In genomic region chr7:49778904-49779615, GRCm38 (mm10) we compare ENCODE assay signal across 8 mouse cellular contexts. TPM values are rescaled to one million over a fixed set of nuclear protein-coding genes. Genes with fewer than 3 reads are reported as not detected.
DNase-seq lines count a peak whose midpoint lies in the region; ATAC-seq and TF ChIP-seq lines count a peak whose summit lies in the region.

No protein-coding gene starts in this region.

- 0 out of 2 replicates have a peak, but pooled peaks cover 1% of the 10 kb centered on the region for H3K4me1 ChIP-seq in heart, adult 2 months (ENCODE audit: control insufficient read depth, insufficient read depth, low read length)
- peaks cover 16% of the 10 kb centered on the region for H3K4me1 ChIP-seq in hindbrain, embryonic 14.5 days (replicated peaks; ENCODE audit: control insufficient read depth, insufficient read depth, low read length)
- peaks cover 7 to 10% of the 10 kb centered on the region in 2 experiments for H3K4me1 ChIP-seq in liver, embryonic 14.5 days (replicated peaks; ENCODE audit: control insufficient read depth in 2 of 2, insufficient read depth in 2 of 2, low read length in 1 of 2)
- no peaks in the 10 kb centered on the region; the same call in 1 of the 2 replicates for H3K4me1 ChIP-seq in small intestine, adult 2 months (ENCODE audit: control insufficient read depth, insufficient read depth, insufficient read length, low read length)

- TF ChIP-seq CTCF in heart, adult 2 months (IDR thresholded peaks at IDR 0.05) = no peak
- no peak for TF ChIP-seq CTCF in liver, embryonic 14.5 days (IDR thresholded peaks at IDR 0.05; ENCODE audit: low read depth)
- TF ChIP-seq CTCF in small intestine, adult 2 months (IDR thresholded peaks at IDR 0.05; ENCODE audit: extremely low read depth, insufficient read length, insufficient replicate concordance, low read depth, low read length) = no peak

- no peaks in the 10 kb centered on the region for H3K79me2 ChIP-seq in heart, adult 2 months (replicated peaks; ENCODE audit: control insufficient read depth, insufficient read depth, low read length)

- intact Hi-C loops in heart, adult 2 months (cut with DNase I) = loop anchor here (1.0 kb wide), 1 partner anchor 144 kb away; no protein-coding TSS in a partner anchor

- H3K9me3 ChIP-seq in hindbrain, embryonic 14.5 days (ENCODE audit: control insufficient read depth, low read length) = no peaks in the 10 kb centered on the region
- no peaks in the 10 kb centered on the region for H3K9me3 ChIP-seq in liver, embryonic 14.5 days (ENCODE audit: control insufficient read depth, low read length)

- no peak for DNase-seq in heart, adult 2 months
- DNase-seq in heart, adult 18-20 months = no peak
- peak; percentile 61 for DNase-seq in 416B (ENCODE audit: low read depth)
- peak; percentile 13 for DNase-seq in cerebellum, adult 8-10 months
- DNase-seq in hindbrain, embryonic 14.5 days (ENCODE audit: low spot score) = peak; percentile 30
- DNase-seq in liver, embryonic 14.5 days (ENCODE audit: low read depth in 3 of 3, low spot score in 3 of 3) = no peak
- DNase-seq in gastrocnemius, adult 8-10 months (ENCODE audit: low spot score in 2 of 2) = no peak

- 80% methylated on average over 12 of the region's 12 CpGs for WGBS in heart, adult 2 months
- WGBS in hindbrain, embryonic 14.5 days = 67% methylated on average over 12 of the region's 12 CpGs
- WGBS in liver, embryonic 14.5 days (ENCODE audit: insufficient replicate concordance) = 51% methylated on average over 12 of the region's 12 CpGs
- WGBS in small intestine, adult 2 months = 53% methylated on average over 12 of the region's 12 CpGs

- peak overlapping the region; percentile 69 for H3K4me2 ChIP-seq in hindbrain, embryonic 14.5 days (replicated peaks)
- peak overlapping the region; percentile 77 for H3K4me2 ChIP-seq in liver, embryonic 14.5 days (ENCODE audit: low read depth)

- H3K27me3 ChIP-seq in heart, adult 2 months (ENCODE audit: control insufficient read depth, insufficient read depth, low read length) = no peaks in the 10 kb centered on the region
- no peaks in the 10 kb centered on the region for H3K27me3 ChIP-seq in hindbrain, embryonic 14.5 days (ENCODE audit: control insufficient read depth, insufficient read depth, low read length)
- no peaks in the 10 kb centered on the region for H3K27me3 ChIP-seq in liver, embryonic 14.5 days (ENCODE audit: control insufficient read depth, insufficient read depth, low read length)
- H3K27me3 ChIP-seq in small intestine, adult 2 months (ENCODE audit: control insufficient read depth, insufficient read depth, low read length) = no peaks in the 10 kb centered on the region

- no peaks in the 10 kb centered on the region; the same call in 1 of the 2 replicates for H3K36me3 ChIP-seq in heart, adult 2 months (ENCODE audit: control insufficient read depth, insufficient read depth, low read length)
- H3K36me3 ChIP-seq in hindbrain, embryonic 14.5 days (replicated peaks; ENCODE audit: control insufficient read depth, insufficient read depth) = peaks cover 14% of the 10 kb centered on the region
- H3K36me3 ChIP-seq in liver, embryonic 14.5 days (replicated peaks; ENCODE audit: control insufficient read depth, insufficient read depth, low read depth) = peaks cover 2% of the 10 kb centered on the region; the same call in 1 of the 2 replicates
- H3K36me3 ChIP-seq in small intestine, adult 2 months (ENCODE audit: control insufficient read depth, insufficient read depth, low read length) = peaks cover 12% of the 10 kb centered on the region

- peak overlapping the region; percentile 62 for H3K4me3 ChIP-seq in heart, adult 2 months
- peak overlapping the region; percentile 73 for H3K4me3 ChIP-seq in hindbrain, embryonic 14.5 days (replicated peaks; ENCODE audit: low read length)
- H3K4me3 ChIP-seq in liver, embryonic 14.5 days (ENCODE audit: insufficient read depth in 1 of 2, low read depth in 2 of 2, low read length in 2 of 2) = peak overlapping the region; percentile 61 to 85
- H3K4me3 ChIP-seq in small intestine, adult 2 months (ENCODE audit: low read depth, low read length) = peak overlapping the region; percentile 90

- no peak for TF ChIP-seq EP300 in heart, adult 2 months (IDR thresholded peaks at IDR 0.05; ENCODE audit: insufficient read depth, low read depth, low read length)
- no peak for TF ChIP-seq EP300 in liver, embryonic 14.5 days (IDR thresholded peaks at IDR 0.05; ENCODE audit: low read depth)

- no peak for TF ChIP-seq POLR2A in heart, adult 2 months (IDR thresholded peaks at IDR 0.05; ENCODE audit: insufficient read depth, low read depth, low read length)
- TF ChIP-seq POLR2A in small intestine, adult 2 months (IDR thresholded peaks at IDR 0.05; ENCODE audit: low read depth, low read length) = no peak

- ATAC-seq in hindbrain, embryonic 14.5 days (ENCODE audit: low FRiP score) = peak; percentile 9; the same call in 1 of the 2 replicates
- ATAC-seq in liver, embryonic 14.5 days (ENCODE audit: insufficient read depth) = no peak

- H3K9ac ChIP-seq in heart, adult 2 months (ENCODE audit: low read depth, low read length) = no peak overlapping the region
- peak overlapping the region; percentile 74 for H3K9ac ChIP-seq in hindbrain, embryonic 14.5 days
- H3K9ac ChIP-seq in liver, embryonic 14.5 days (replicated peaks) = peak overlapping the region; percentile 82; the same call in 1 of the 2 replicates

- H3K27ac ChIP-seq in heart, adult 2 months = no peak overlapping the region
- peak overlapping the region; percentile 82 for H3K27ac ChIP-seq in hindbrain, embryonic 14.5 days
- H3K27ac ChIP-seq in liver, embryonic 14.5 days = no peak overlapping the region
- H3K27ac ChIP-seq in small intestine, adult 2 months (ENCODE audit: insufficient read depth, low read depth, low read length) = no peak overlapping the region

RNA-seq across cellular contexts. Expression of gene Prmt3, which starts 0.9 kb away (rescaled TPM):
- total RNA-seq in heart, adult 2 months (2021) = 10 to 100 TPM; 12.5 to 14.3 TPM
- 10.1 and 13.8 TPM in 2 replicates for polyA plus RNA-seq in heart, adult 2 months (2012; rRNA removed)
- 10 to 100 TPM; 15.3 to 16.0 TPM for total RNA-seq in heart, adult 18-20 months (2021)
- polyA plus RNA-seq in hindbrain, embryonic 14.5 days (2014; fragmentation: Nextera tagmentation; extraction: Ambion mirVana) = 51.2 and 57.0 TPM in 2 replicates
- 9.2 and 12.2 TPM in 2 replicates for polyA plus RNA-seq in liver, embryonic 14.5 days (2012; rRNA removed)
- 20.1 and 25.7 TPM in 2 replicates for polyA plus RNA-seq in liver, embryonic 14.5 days (2014; fragmentation: Nextera tagmentation; extraction: Ambion mirVana)
- polyA plus RNA-seq in small intestine, adult 2 months (2012; rRNA removed) = 11.6 and 14.5 TPM in 2 replicates
- 10 to 100 TPM; 12.5 to 17.5 (median 15.2) TPM for total RNA-seq in gastrocnemius, adult 8-10 months (2022)

RNA-seq across cellular contexts. Expression of gene Htatip2, which starts 20.1 kb away (rescaled TPM):
- total RNA-seq in heart, adult 2 months (2021) = 10 to 100 TPM; 13.3 to 16.9 TPM
- polyA plus RNA-seq in heart, adult 2 months (2012; rRNA removed) = 8.2 and 9.0 TPM in 2 replicates
- 10 to 100 TPM; 24.7 to 25.1 TPM for total RNA-seq in heart, adult 18-20 months (2021)
- 3.0 and 3.5 TPM in 2 replicates for polyA plus RNA-seq in hindbrain, embryonic 14.5 days (2014; fragmentation: Nextera tagmentation; extraction: Ambion mirVana)
- 10.8 and 17.3 TPM in 2 replicates for polyA plus RNA-seq in liver, embryonic 14.5 days (2012; rRNA removed)
- polyA plus RNA-seq in liver, embryonic 14.5 days (2014; fragmentation: Nextera tagmentation; extraction: Ambion mirVana) = 26.2 and 28.6 TPM in 2 replicates
- 8.0 and 8.9 TPM in 2 replicates for polyA plus RNA-seq in small intestine, adult 2 months (2012; rRNA removed)
- total RNA-seq in gastrocnemius, adult 8-10 months (2022) = 1 to 10 TPM; 5.3 to 8.2 (median 7.0) TPM

Comparison
In these comparisons a context has a peak if more than half of its experiments do, and no peak if none do; other contexts are left out.
1. DNase-seq: peak in 416B (single experiment), cerebellum, adult 8-10 months (single experiment) and hindbrain, embryonic 14.5 days (single experiment); none in heart, adult 2 months (0 of 2), heart, adult 18-20 months (0 of 2), liver, embryonic 14.5 days (0 of 3) and gastrocnemius, adult 8-10 months (0 of 2).
2. Peak in every context shown above with its lines, with median percentiles within 50 percentile points of each other: H3K4me3 ChIP-seq.